Mouse (Mus musculus): ENCODE data around the gene Lrba. TPM values are rescaled to one million over a fixed set of nuclear protein-coding genes. Genes with fewer than 3 reads are reported as not detected.

Lrba gene
- total and polyA plus RNA-seq, 2 experiments from 2014 or later: 1.6 to 22.0 TPM

- Histone ChIP-seq H3K4me3 (ENCODE audit: low read depth, low read length) (no peak overlapping the region), H3K4me1 (ENCODE audit: control insufficient read depth, insufficient read depth) (no peaks in the 10 kb centered on the region), H3K9me3 (replicated peaks; ENCODE audit: control insufficient read depth, low read length) (no peaks in the 10 kb centered on the region), H3K9ac (replicated peaks; ENCODE audit: low read depth, low read length) (no peak overlapping the region), H3K27ac (ENCODE audit: low read depth) (peak overlapping the region; percentile 26; the same call in 1 of the 2 replicates), H3K27me3 (ENCODE audit: control insufficient read depth, insufficient read depth, low read length) (no peaks in the 10 kb centered on the region), H3K36me3 (replicated peaks; ENCODE audit: control insufficient read depth, insufficient read depth, low read length) (no peaks in the 10 kb centered on the region), H3K4me2 (ENCODE audit: low read depth, low read length) (peak overlapping the region; percentile 32)
- TF ChIP-seq EP300 (IDR thresholded peaks at IDR 0.05; ENCODE audit: low read depth): no peak
- no peak for TF ChIP-seq CTCF (IDR thresholded peaks at IDR 0.05; ENCODE audit: low read depth)
- ATAC-seq (ENCODE audit: insufficient read depth, low read depth) (peak; percentile 63; the same call in 1 of the 2 replicates), DNase-seq (ENCODE audit: low spot score) (no peak)
- 49% methylated on average over 14 of the region's 14 CpGs for WGBS
Observed at GRCm38 (mm10) chr3:86774566-86775443, 550.3 kb downstream of the Lrba start.

- Histone ChIP-seq H3K4me1 (ENCODE audit: control insufficient read depth, insufficient read depth) (no peaks in the 10 kb centered on the region), H3K9me3 (replicated peaks; ENCODE audit: control insufficient read depth, low read length) (no peaks in the 10 kb centered on the region), H3K27ac (ENCODE audit: low read depth) (no peak overlapping the region), H3K36me3 (replicated peaks; ENCODE audit: control insufficient read depth, insufficient read depth, low read length) (no peaks in the 10 kb centered on the region), H3K4me2 (ENCODE audit: low read depth, low read length) (no peak overlapping the region), H3K9ac (replicated peaks; ENCODE audit: low read depth, low read length) (no peak overlapping the region), H3K4me3 (ENCODE audit: low read depth, low read length) (no peak overlapping the region), H3K27me3 (ENCODE audit: control insufficient read depth, insufficient read depth, low read length) (no peaks in the 10 kb centered on the region)
- 84% methylated on average over 6 of the region's 6 CpGs for WGBS
- DNase-seq (ENCODE audit: low spot score) (no peak), ATAC-seq (ENCODE audit: insufficient read depth, low read depth) (no peak)
- TF ChIP-seq EP300 (IDR thresholded peaks at IDR 0.05; ENCODE audit: low read depth) (no peak), CTCF (IDR thresholded peaks at IDR 0.05; ENCODE audit: low read depth) (no peak)
Observed at GRCm38 (mm10) chr3:86775444-86775828, 551.0 kb downstream of the Lrba start.

GRCm38 (mm10) chr3:86779704-86780103 lies 555.2 kb downstream of the Lrba start:
- no peaks in the 10 kb centered on the region for H3K4me1 ChIP-seq (ENCODE audit: control insufficient read depth, insufficient read depth)
- WGBS: 66% methylated on average over 4 of the region's 4 CpGs
- H3K9me3 ChIP-seq (replicated peaks; ENCODE audit: control insufficient read depth, low read length): no peaks in the 10 kb centered on the region
- ATAC-seq (ENCODE audit: insufficient read depth, low read depth) (no peak), DNase-seq (ENCODE audit: low spot score) (no peak)
- H3K4me2 ChIP-seq (ENCODE audit: low read depth, low read length): no peak overlapping the region
- no peak overlapping the region for H3K4me3 ChIP-seq (ENCODE audit: low read depth, low read length)
- TF ChIP-seq CTCF (IDR thresholded peaks at IDR 0.05; ENCODE audit: low read depth) (peak; percentile 36; the same call in 1 of the 2 replicates), EP300 (IDR thresholded peaks at IDR 0.05; ENCODE audit: low read depth) (no peak)
- H3K27me3 ChIP-seq (ENCODE audit: control insufficient read depth, insufficient read depth, low read length): no peaks in the 10 kb centered on the region
- H3K36me3 ChIP-seq (replicated peaks; ENCODE audit: control insufficient read depth, insufficient read depth, low read length): no peaks in the 10 kb centered on the region
- no peak overlapping the region for H3K27ac ChIP-seq (ENCODE audit: low read depth)
- H3K9ac ChIP-seq (replicated peaks; ENCODE audit: low read depth, low read length): no peak overlapping the region

- DNase-seq (ENCODE audit: low spot score): no peak
- Histone ChIP-seq H3K27ac (ENCODE audit: low read depth) (peak overlapping the region; percentile 34; the same call in 1 of the 2 replicates), H3K4me1 (ENCODE audit: control insufficient read depth, insufficient read depth) (peaks cover 19% of the 10 kb centered on the region), H3K4me2 (ENCODE audit: low read depth, low read length) (no peak overlapping the region), H3K27me3 (ENCODE audit: control insufficient read depth, insufficient read depth, low read length) (no peaks in the 10 kb centered on the region), H3K9ac (replicated peaks; ENCODE audit: low read depth, low read length) (no peak overlapping the region), H3K36me3 (replicated peaks; ENCODE audit: control insufficient read depth, insufficient read depth, low read length) (no peaks in the 10 kb centered on the region), H3K4me3 (ENCODE audit: low read depth, low read length) (no peak overlapping the region), H3K9me3 (replicated peaks; ENCODE audit: control insufficient read depth, low read length) (no peaks in the 10 kb centered on the region)
- TF ChIP-seq EP300 (IDR thresholded peaks at IDR 0.05; ENCODE audit: low read depth) (no peak), CTCF (IDR thresholded peaks at IDR 0.05; ENCODE audit: low read depth) (no peak)
- WGBS: 57% methylated on average over 3 of the region's 3 CpGs
- ATAC-seq (ENCODE audit: insufficient read depth, low read depth): no peak; the same call in 1 of the 2 replicates
Observed at GRCm38 (mm10) chr3:86784051-86784450, 559.6 kb downstream of the Lrba start.

- Histone ChIP-seq H3K36me3 (replicated peaks; ENCODE audit: control insufficient read depth, insufficient read depth, low read length) (no peaks in the 10 kb centered on the region), H3K27ac (ENCODE audit: low read depth) (no peak overlapping the region), H3K9me3 (replicated peaks; ENCODE audit: control insufficient read depth, low read length) (no peaks in the 10 kb centered on the region), H3K27me3 (ENCODE audit: control insufficient read depth, insufficient read depth, low read length) (no peaks in the 10 kb centered on the region), H3K4me2 (ENCODE audit: low read depth, low read length) (no peak overlapping the region), H3K9ac (replicated peaks; ENCODE audit: low read depth, low read length) (no peak overlapping the region), H3K4me1 (ENCODE audit: control insufficient read depth, insufficient read depth) (peaks cover 22% of the 10 kb centered on the region), H3K4me3 (ENCODE audit: low read depth, low read length) (no peak overlapping the region)
- no peak for DNase-seq (ENCODE audit: low spot score)
- no peak for ATAC-seq (ENCODE audit: insufficient read depth, low read depth)
- TF ChIP-seq EP300 (IDR thresholded peaks at IDR 0.05; ENCODE audit: low read depth) (no peak), CTCF (IDR thresholded peaks at IDR 0.05; ENCODE audit: low read depth) (no peak)
- WGBS: 70% methylated on average over 11 of the region's 11 CpGs
Observed at GRCm38 (mm10) chr3:86784930-86785329, 560.5 kb downstream of the Lrba start.

All from heart, postnatal 0 days (tissue).